Mouse (Mus musculus) myocyte (in vitro differentiated cells): ENCODE results near the gene Smpd3. TPM values are rescaled to one million over a fixed set of nuclear protein-coding genes. Genes with fewer than 3 reads are reported as not detected.

Experiments used
- H3K27me3 ChIP-seq: one replicate; pipeline ENCODE4 v1.6.1; 2011; ENCODE audit not compliant: control insufficient read depth, insufficient read depth, insufficient read length
- H3K36me3 ChIP-seq: one replicate; pipeline ENCODE4 v1.6.1; 2011; ENCODE audit not compliant: control insufficient read depth, insufficient read depth
- H3K4me2 ChIP-seq: one replicate; pipeline ENCODE4 v1.6.1; 2011; ENCODE audit warnings: low read depth, control low read depth
- H3K4me3 ChIP-seq: one replicate; pipeline ENCODE4 v1.5.1; 2011; ENCODE audit warnings: mild to moderate bottlenecking, control low read depth, moderate library complexity
- H3K79me2 ChIP-seq: one replicate; pipeline ENCODE4 v1.6.1; 2011; ENCODE audit not compliant: control insufficient read depth, insufficient read depth
- H3ac ChIP-seq: one replicate; pipeline ENCODE4 v1.6.1; 2011; ENCODE audit not compliant: control insufficient read depth, insufficient read length
- CEBPB ChIP-seq: IDR thresholded peaks from 2 replicates; pipeline ENCODE4 v1.6.1; 2011; ENCODE audit warnings: mild to moderate bottlenecking, moderate library complexity; ENCODE audit not compliant: poor library complexity, insufficient read depth, severe bottlenecking
- E2F4 ChIP-seq: IDR thresholded peaks from one replicate; pipeline ENCODE4 v1.6.1; 2011; ENCODE audit warnings: mild to moderate bottlenecking, control low read depth, moderate library complexity; ENCODE audit not compliant: insufficient read depth
- MAX ChIP-seq: IDR thresholded peaks from one replicate; pipeline ENCODE4 v1.6.1; 2011; ENCODE audit warnings: low read depth, mild to moderate bottlenecking, control low read depth
- MYOD1 ChIP-seq, 3 experiments: IDR thresholded peaks; one replicate each; pipeline ENCODE4 v1.6.1; 2011; ENCODE audit warnings: control low read depth in 2 of 3, low read depth in 2 of 3, mild to moderate bottlenecking in 2 of 3, moderate library complexity in 1 of 3; ENCODE audit not compliant: insufficient read length in 2 of 3, control insufficient read depth in 1 of 3
- MYOG ChIP-seq, 3 experiments: IDR thresholded peaks; one replicate each; pipeline ENCODE4 v1.6.1; 2011; ENCODE audit warnings: control low read depth in 2 of 3, low read depth in 2 of 3, mild to moderate bottlenecking in 2 of 3; ENCODE audit not compliant: insufficient read length in 2 of 3, control insufficient read depth in 1 of 3, insufficient read depth in 1 of 3
- POLR2A ChIP-seq: IDR thresholded peaks from one replicate; pipeline ENCODE4 v1.6.1; 2011; ENCODE audit warnings: low read depth, mild to moderate bottlenecking, control low read depth, moderate library complexity; ENCODE audit not compliant: insufficient read length
- POLR2AphosphoS2 ChIP-seq: IDR thresholded peaks from one replicate; pipeline ENCODE4 v1.6.1; 2011; ENCODE audit warnings: low read depth, control low read depth; ENCODE audit not compliant: insufficient read length
- REST ChIP-seq: IDR thresholded peaks from one replicate; pipeline ENCODE4 v1.6.1; 2011; ENCODE audit warnings: mild to moderate bottlenecking, control low read depth, moderate library complexity; ENCODE audit not compliant: insufficient read depth, insufficient read length
- SRF ChIP-seq: IDR thresholded peaks from one replicate; pipeline ENCODE4 v1.6.1; 2011; ENCODE audit warnings: low read depth; ENCODE audit not compliant: control insufficient read depth, insufficient read length
- TCF12 ChIP-seq: IDR thresholded peaks from one replicate; pipeline ENCODE4 v1.6.1; 2011; ENCODE audit warnings: mild to moderate bottlenecking, control low read depth; ENCODE audit not compliant: poor library complexity, insufficient read depth, severe bottlenecking
- TCF3 ChIP-seq: IDR thresholded peaks from one replicate; pipeline ENCODE4 v1.6.1; 2011; ENCODE audit warnings: low read depth, control low read depth; ENCODE audit not compliant: insufficient read length
- USF1 ChIP-seq: IDR thresholded peaks from one replicate; pipeline ENCODE4 v1.6.1; 2011; ENCODE audit warnings: low read depth, mild to moderate bottlenecking, control low read depth, moderate library complexity
- polyA plus RNA-seq: library from polyadenylated mRNA; unstranded; fragments of >200 nt; fragmentation: generic; extraction: Trizol; gene quantifications from one replicate; pipeline ENCODE4 v1.2.1, GENCODE M21; 2012; ENCODE audit warnings: missing spikeins

Gene Smpd3
- polyA plus RNA-seq, 1 experiment = 0.02 TPM

- TF ChIP-seq MAX (no peak), USF1 (no peak), POLR2AphosphoS2 (no peak), REST (no peak), CEBPB (no peak), MYOD1 (IDR thresholded peaks at IDR 0.05; ENCODE audit: control insufficient read depth in 1 of 3, insufficient read length in 2 of 3, low read depth in 2 of 3) (no peak), E2F4 (no peak), SRF (no peak), MYOG (IDR thresholded peaks at IDR 0.05; ENCODE audit: control insufficient read depth in 1 of 3, insufficient read depth in 1 of 3, insufficient read length in 2 of 3, low read depth in 2 of 3) (no peak), POLR2A (no peak), TCF12 (no peak), TCF3 (no peak)
- Histone ChIP-seq H3K4me3 (no peak overlapping the region), H3K4me2 (no peak overlapping the region), H3K27me3 (no peaks in the 10 kb centered on the region), H3ac (no peak overlapping the region), H3K79me2 (no peaks in the 10 kb centered on the region), H3K36me3 (no peaks in the 10 kb centered on the region)
These were observed 105.0 kb downstream of the Smpd3 start for GRCm38 (mm10) chr8:106232751-106233150.

- Histone ChIP-seq H3K27me3 (no peaks in the 10 kb centered on the region), H3K36me3 (no peaks in the 10 kb centered on the region), H3K79me2 (no peaks in the 10 kb centered on the region), H3ac (no peak overlapping the region), H3K4me3 (no peak overlapping the region), H3K4me2 (peak overlapping the region; percentile 62)
- no peak for TF ChIP-seq POLR2AphosphoS2
- no peak for TF ChIP-seq REST
- TF ChIP-seq MYOD1 (IDR thresholded peaks at IDR 0.05; ENCODE audit: control insufficient read depth in 1 of 3, insufficient read length in 2 of 3, low read depth in 2 of 3) = peak; percentile 82 to 94 (median 91)
- no peak for TF ChIP-seq POLR2A
- TF ChIP-seq E2F4 = no peak
- no peak for TF ChIP-seq SRF
- TF ChIP-seq MAX = no peak
- peak; percentile 75 for TF ChIP-seq TCF12
- no peak for TF ChIP-seq CEBPB
- TF ChIP-seq TCF3 = no peak
- peak in 2 of 3 experiments; percentile 69 to 71 for TF ChIP-seq MYOG (IDR thresholded peaks at IDR 0.05; ENCODE audit: control insufficient read depth in 1 of 3, insufficient read depth in 1 of 3, insufficient read length in 2 of 3, low read depth in 2 of 3)
- no peak for TF ChIP-seq USF1
These were observed 106.3 kb downstream of the Smpd3 start for GRCm38 (mm10) chr8:106231536-106231935.

GRCm38 (mm10) chr8:106226589-106226988 lies 111.2 kb downstream of the Smpd3 start:
- Histone ChIP-seq H3K4me2 (no peak overlapping the region), H3K79me2 (no peaks in the 10 kb centered on the region), H3K27me3 (no peaks in the 10 kb centered on the region), H3ac (no peak overlapping the region), H3K36me3 (peaks cover 10% of the 10 kb centered on the region), H3K4me3 (no peak overlapping the region)
- TF ChIP-seq CEBPB (no peak), MYOG (IDR thresholded peaks at IDR 0.05; ENCODE audit: control insufficient read depth in 1 of 3, insufficient read depth in 1 of 3, insufficient read length in 2 of 3, low read depth in 2 of 3) (no peak), MAX (no peak), E2F4 (no peak), USF1 (no peak), REST (no peak), SRF (no peak), TCF12 (no peak), POLR2A (no peak), TCF3 (no peak)

GRCm38 (mm10) chr8:106219620-106220019 lies 118.2 kb downstream of the Smpd3 start:
- Histone ChIP-seq H3K79me2 (no peaks in the 10 kb centered on the region), H3K36me3 (peaks cover 31% of the 10 kb centered on the region), H3K27me3 (no peaks in the 10 kb centered on the region), H3ac (no peak overlapping the region), H3K4me3 (no peak overlapping the region), H3K4me2 (no peak overlapping the region)
- TF ChIP-seq MAX (no peak), USF1 (no peak), E2F4 (no peak)

GRCm38 (mm10) chr8:106213959-106214358 lies 123.8 kb downstream of the Smpd3 start:
- TF ChIP-seq USF1 = no peak
- TF ChIP-seq E2F4 = no peak
- no peak for TF ChIP-seq POLR2A
- TF ChIP-seq POLR2AphosphoS2 = no peak
- TF ChIP-seq SRF = no peak
- TF ChIP-seq MYOG (IDR thresholded peaks at IDR 0.05; ENCODE audit: control insufficient read depth in 1 of 3, insufficient read depth in 1 of 3, insufficient read length in 2 of 3, low read depth in 2 of 3) = no peak
- no peak for TF ChIP-seq TCF3
- no peak for TF ChIP-seq MAX
- TF ChIP-seq MYOD1 (IDR thresholded peaks at IDR 0.05; ENCODE audit: control insufficient read depth in 1 of 3, insufficient read length in 2 of 3, low read depth in 2 of 3) = no peak
- TF ChIP-seq REST = no peak
- TF ChIP-seq CEBPB = no peak
- TF ChIP-seq TCF12 = no peak
- Histone ChIP-seq H3K36me3 (peaks cover 18% of the 10 kb centered on the region), H3ac (no peak overlapping the region)

More at GRCm38 (mm10) chr8:106213959-106214358, 123.8 kb downstream of the Smpd3 start:
- Histone ChIP-seq H3K27me3 (no peaks in the 10 kb centered on the region), H3K4me3 (no peak overlapping the region), H3K4me2 (no peak overlapping the region), H3K79me2 (peaks cover 26% of the 10 kb centered on the region)
